Mouse (Mus musculus): ENCODE results near the gene Olfr495.

The Olfr495 gene

GRCm38 (mm10) chr7:108392867-108393266 lies at the start of gene Olfr495:
Olfr495 (plus strand) TSS chr7:108393167.
- in situ Hi-C loops (cut with MboI; ENCODE audit: low sequenced_read_pairs): no loop called here

DNA sequence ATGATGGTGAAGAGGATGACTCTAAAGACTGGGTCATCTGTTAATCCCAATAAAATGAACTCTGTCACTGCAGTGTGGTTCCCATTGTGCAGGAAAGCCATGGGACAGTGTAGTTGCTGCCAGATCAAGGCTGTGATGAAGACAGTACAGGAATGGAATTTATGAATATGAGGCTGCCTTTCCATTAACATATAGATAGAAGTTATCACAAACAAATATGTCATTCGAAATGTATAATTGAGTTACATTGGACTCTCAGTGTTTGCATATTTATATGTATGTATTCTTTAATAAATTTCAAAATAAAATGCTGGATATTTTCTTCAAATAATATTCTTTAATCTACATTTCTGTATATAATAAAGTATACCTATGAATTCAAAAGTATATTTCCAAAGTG lies 46.1 kb upstream of the Olfr495 start, which contains the start of gene Olfr493:
Gene Olfr493 (minus strand): TSS at position 101 of the 400 bp plus-strand sequence.
- in situ Hi-C loops (cut with MboI; ENCODE audit: low sequenced_read_pairs): no loop called here

DNA sequence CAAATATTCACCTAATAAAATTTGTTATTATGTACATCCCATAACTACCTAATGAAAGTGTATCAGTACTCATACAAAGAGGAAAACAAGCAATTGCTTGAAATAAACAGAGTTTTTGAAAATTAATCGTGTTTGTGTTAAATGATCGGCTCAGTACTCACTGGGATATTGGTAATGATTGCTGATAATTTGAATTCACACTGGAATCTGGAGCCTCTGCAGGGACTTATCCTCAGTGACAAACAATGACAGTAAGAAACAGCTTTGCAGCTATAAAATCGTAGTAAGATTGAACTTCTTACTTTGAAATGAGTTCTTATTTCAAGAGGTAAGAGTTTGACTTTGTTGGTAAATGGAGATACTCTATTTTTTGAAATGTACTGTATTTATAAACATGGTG lies 27.9 kb upstream of the Olfr495 start, which contains the start of gene Olfr494:
Gene Olfr494 (plus strand): TSS at position 301 of the 400 bp plus-strand sequence.
- in situ Hi-C loops (cut with MboI; ENCODE audit: low sequenced_read_pairs): no loop called here

- in situ Hi-C loops (cut with MboI; ENCODE audit: low sequenced_read_pairs): no loop called here
Observed at GRCm38 (mm10) chr7:108420121-108420520, 27.2 kb downstream of the Olfr495 start, which contains the start of gene Olfr497. Olfr497 (plus strand) TSS chr7:108420421.

All from CH12F3 (cell line).